Mouse (Mus musculus) lung, postnatal 0 days (tissue): ENCODE measurements around the gene Dagla. TPM values are rescaled to one million over a fixed set of nuclear protein-coding genes. Genes with fewer than 3 reads are reported as not detected.

Source experiments
- ATAC-seq: fragments of 200-750 bp; cut with Nextera tagmentation; 2 replicates; pipeline ENCODE4 v1.8.0; 2017; ENCODE audit warnings: moderate library complexity
- DNase-seq: peaks from one replicate; pipeline ENCODE4 v3.0.0-alpha.2; 2016; ENCODE audit warnings: low spot score
- H3K27ac ChIP-seq: fragments of 300-500 bp; sonication (generic); 2 replicates; pipeline ENCODE4 v1.5.1; 2014; ENCODE audit warnings: antibody characterized with exemption, mild to moderate bottlenecking, low read length, mixed read lengths
- H3K27me3 ChIP-seq: fragments of 300-500 bp; sonication (generic); replicated peaks from 2 replicates; pipeline ENCODE4 v1.6.1; 2014; ENCODE audit warnings: low read length, mixed read lengths; ENCODE audit not compliant: insufficient read depth
- H3K36me3 ChIP-seq: fragments of 300-500 bp; sonication (generic); 2 replicates; pipeline ENCODE4 v1.6.1; 2014; ENCODE audit warnings: low read length, mixed read lengths; ENCODE audit not compliant: insufficient read depth
- H3K4me1 ChIP-seq: fragments of 300-500 bp; sonication (generic); 2 replicates; pipeline ENCODE4 v1.6.1; 2014; ENCODE audit warnings: antibody characterized with exemption, low read depth, low read length, mixed read lengths; ENCODE audit not compliant: insufficient read depth
- H3K4me2 ChIP-seq: fragments of 300-500 bp; sonication (generic); replicated peaks from 2 replicates; pipeline ENCODE4 v1.6.1; 2014; ENCODE audit warnings: low read depth, mild to moderate bottlenecking, low read length, moderate library complexity, mixed read lengths
- H3K4me3 ChIP-seq: fragments of 300-500 bp; sonication (generic); 2 replicates; pipeline ENCODE4 v1.5.1; 2014; ENCODE audit warnings: low read depth, low read length
- H3K9ac ChIP-seq: fragments of 300-500 bp; sonication (generic); replicated peaks from 2 replicates; pipeline ENCODE4 v1.6.1; 2014; ENCODE audit warnings: low read depth, mild to moderate bottlenecking
- H3K9me3 ChIP-seq: fragments of 300-500 bp; sonication (generic); 2 replicates; pipeline ENCODE4 v1.6.1; 2016; ENCODE audit warnings: low read length, mixed read lengths
- CTCF ChIP-seq: IDR thresholded peaks from 2 replicates; pipeline ENCODE4 v1.5.1; 2016; ENCODE audit warnings: antibody characterized with exemption, mild to moderate bottlenecking
- EP300 ChIP-seq: IDR thresholded peaks from 2 replicates; pipeline ENCODE4 v1.6.1; 2016; ENCODE audit warnings: antibody characterized with exemption, mild to moderate bottlenecking, control low read depth
- WGBS: fragments of 180-500 bp; shearing (Covaris S2); extraction: QIAGEN DNeasy Blood & Tissue Kit; methylation state at CpG from one replicate; pipeline ENCODE4 v1.1.7; 2014; 5-methylcytosine and 5-hydroxymethylcytosine counted together
- polyA plus RNA-seq: library from polyadenylated mRNA; unstranded; fragments of >200 nt; fragmentation: Nextera tagmentation; extraction: Ambion mirVana; gene quantifications from 2 replicates; pipeline ENCODE4 v1.2.1, GENCODE M21; 2015

Dagla gene
- polyA plus RNA-seq, 1 experiment from 2014 or later, result 1.2 TPM

GRCm38 (mm10) chr19:10298268-10298667, 6.4 kb downstream of the Dagla start:
- Histone ChIP-seq H3K9ac (no peak overlapping the region), H3K4me3 (no peak overlapping the region), H3K4me2 (no peak overlapping the region), H3K27me3 (no peaks in the 10 kb centered on the region), H3K9me3 (no peaks in the 10 kb centered on the region), H3K27ac (no peak overlapping the region), H3K36me3 (no peaks in the 10 kb centered on the region), H3K4me1 (peaks cover 41% of the 10 kb centered on the region)
- DNase-seq, result no peak
- TF ChIP-seq EP300 (no peak), CTCF (no peak)
- no peak for ATAC-seq
- 85% methylated on average over 4 of the region's 4 CpGs for WGBS

- ATAC-seq, result peak; percentile 75
- no peaks in the 10 kb centered on the region for H3K27me3 ChIP-seq
- H3K27ac ChIP-seq, result peak overlapping the region; percentile 75
- H3K9ac ChIP-seq, result no peak overlapping the region
- TF ChIP-seq EP300, result no peak
- no peak for TF ChIP-seq CTCF
- no peaks in the 10 kb centered on the region for H3K36me3 ChIP-seq
- WGBS, result 4% methylated on average over 8 of the region's 8 CpGs
- no peaks in the 10 kb centered on the region for H3K9me3 ChIP-seq
- peak overlapping the region; percentile 37 for H3K4me2 ChIP-seq
- peaks cover 41% of the 10 kb centered on the region for H3K4me1 ChIP-seq
- DNase-seq, result peak; percentile 95
- H3K4me3 ChIP-seq, result no peak overlapping the region
These were observed 7.6 kb downstream of the Dagla start for GRCm38 (mm10) chr19:10297041-10297503.

GRCm38 (mm10) chr19:10296306-10296705, 8.4 kb downstream of the Dagla start:
- no peaks in the 10 kb centered on the region for H3K27me3 ChIP-seq
- H3K9me3 ChIP-seq, result no peaks in the 10 kb centered on the region
- H3K36me3 ChIP-seq, result no peaks in the 10 kb centered on the region
- no peak overlapping the region for H3K4me3 ChIP-seq
- H3K4me2 ChIP-seq, result no peak overlapping the region
- peaks cover 47% of the 10 kb centered on the region for H3K4me1 ChIP-seq
- no peak overlapping the region for H3K9ac ChIP-seq
- no peak for TF ChIP-seq CTCF
- no peak for TF ChIP-seq EP300
- no peak for DNase-seq
- peak overlapping the region; percentile 75 for H3K27ac ChIP-seq
- WGBS, result 26% methylated on average over 5 of the region's 5 CpGs
- peak; percentile 18 for ATAC-seq

GRCm38 (mm10) chr19:10294631-10295562, 9.8 kb downstream of the Dagla start:
- no peak overlapping the region for H3K4me3 ChIP-seq
- H3K4me1 ChIP-seq, result peaks cover 60% of the 10 kb centered on the region
- 37% methylated on average over 20 of the region's 20 CpGs for WGBS
- TF ChIP-seq CTCF (peak; percentile 41), EP300 (no peak)
- peak overlapping the region; percentile 79 for H3K27ac ChIP-seq
- H3K36me3 ChIP-seq, result no peaks in the 10 kb centered on the region
- ATAC-seq (peak; percentile 11; the same call in 1 of the 2 replicates), DNase-seq (peak; percentile 71)
- H3K27me3 ChIP-seq, result no peaks in the 10 kb centered on the region
- H3K4me2 ChIP-seq, result 0 out of 2 replicates have a peak overlapping the region, but pooled peaks have one; percentile 5
- H3K9ac ChIP-seq, result no peak overlapping the region
- H3K9me3 ChIP-seq, result no peaks in the 10 kb centered on the region

- H3K4me1 ChIP-seq, result peaks cover 61% of the 10 kb centered on the region
- 56% methylated on average over 5 of the region's 5 CpGs for WGBS
These were observed 10.7 kb downstream of the Dagla start for GRCm38 (mm10) chr19:10293987-10294386.

GRCm38 (mm10) chr19:10291896-10292490, 12.7 kb downstream of the Dagla start:
- no peak for ATAC-seq
- peaks cover 54% of the 10 kb centered on the region for H3K4me1 ChIP-seq
- no peak overlapping the region for H3K9ac ChIP-seq

More at GRCm38 (mm10) chr19:10293987-10294386, 10.7 kb downstream of the Dagla start:
- TF ChIP-seq EP300, result peak; percentile 78
- TF ChIP-seq CTCF, result no peak
- Histone ChIP-seq H3K36me3 (no peaks in the 10 kb centered on the region), H3K27me3 (no peaks in the 10 kb centered on the region), H3K4me3 (no peak overlapping the region), H3K9me3 (no peaks in the 10 kb centered on the region), H3K4me2 (no peak overlapping the region), H3K9ac (no peak overlapping the region), H3K27ac (peak overlapping the region; percentile 79; the same call in 1 of the 2 replicates)
- DNase-seq (peak; percentile 83), ATAC-seq (peak; percentile 64)

More at GRCm38 (mm10) chr19:10291896-10292490, 12.7 kb downstream of the Dagla start:
- Histone ChIP-seq H3K27ac (peak overlapping the region; percentile 32; the same call in 1 of the 2 replicates), H3K9me3 (no peaks in the 10 kb centered on the region), H3K27me3 (no peaks in the 10 kb centered on the region), H3K4me3 (no peak overlapping the region), H3K4me2 (no peak overlapping the region), H3K36me3 (no peaks in the 10 kb centered on the region)
- DNase-seq, result peak; percentile 56
- 47% methylated on average over 9 of the region's 9 CpGs for WGBS
- TF ChIP-seq EP300, result no peak
